ENCODE assay signal across 8 mouse cellular contexts in genomic region chr12:83424720-83425444, GRCm38 (mm10).
A peak's percentile ranks its signal among the peaks of the same experiment; 100 is the strongest.
DNase-seq lines count a peak whose midpoint lies in the region; ATAC-seq and TF ChIP-seq lines count a peak whose summit lies in the region.

No protein-coding gene starts in this region.

- ATAC-seq in midbrain, embryonic 11.5 days (ENCODE audit: low FRiP score) = no peak
- 0 out of 2 replicates have a peak, but pooled peaks have one; percentile 43 for ATAC-seq in heart, embryonic 11.5 days (replicated peaks; ENCODE audit: insufficient number of reproducible peaks, low FRiP score, low TSS enrichment)
- ATAC-seq in liver, postnatal 0 days = peak; percentile 79
- ATAC-seq in activated CD4-positive, CD25-positive, alpha-beta regulatory T cell, adult 4 months = no peak

- H3K27ac ChIP-seq in midbrain, embryonic 10.5 days (replicated peaks) = peak overlapping the region; percentile 57; the same call in 1 of the 2 replicates
- no peak overlapping the region for H3K27ac ChIP-seq in midbrain, embryonic 11.5 days (ENCODE audit: low read depth, low read length)
- H3K27ac ChIP-seq in heart, embryonic 11.5 days (ENCODE audit: low read depth, low read length) = peak overlapping the region; percentile 85
- peak overlapping the region; percentile 90 for H3K27ac ChIP-seq in liver, postnatal 0 days (ENCODE audit: low read depth)

- no peak overlapping the region for H3K4me2 ChIP-seq in midbrain, embryonic 11.5 days
- peak overlapping the region; percentile 53 for H3K4me2 ChIP-seq in heart, embryonic 11.5 days
- peak overlapping the region; percentile 76 for H3K4me2 ChIP-seq in liver, postnatal 0 days (ENCODE audit: low read depth, low read length)

- no peaks in the 10 kb centered on the region for H3K27me3 ChIP-seq in midbrain, embryonic 10.5 days (ENCODE audit: low read depth, poor library complexity, severe bottlenecking)
- H3K27me3 ChIP-seq in midbrain, embryonic 11.5 days (ENCODE audit: control insufficient read depth, insufficient read depth, low read length) = no peaks in the 10 kb centered on the region
- no peaks in the 10 kb centered on the region for H3K27me3 ChIP-seq in heart, embryonic 11.5 days (ENCODE audit: control insufficient read depth, insufficient read depth, low read length)
- no peaks in the 10 kb centered on the region for H3K27me3 ChIP-seq in liver, postnatal 0 days (ENCODE audit: insufficient read depth, low read length)

- no peak overlapping the region for H3K9ac ChIP-seq in midbrain, embryonic 11.5 days (ENCODE audit: low read length)
- 0 out of 2 replicates have a peak overlapping the region, but pooled peaks have one; percentile 46 for H3K9ac ChIP-seq in heart, embryonic 11.5 days (ENCODE audit: low read depth, low read length)
- peak overlapping the region; percentile 67 for H3K9ac ChIP-seq in liver, postnatal 0 days (replicated peaks)

- no peak overlapping the region for H3K4me3 ChIP-seq in midbrain, embryonic 10.5 days
- no peak overlapping the region for H3K4me3 ChIP-seq in midbrain, embryonic 11.5 days (ENCODE audit: low read depth, low read length)
- H3K4me3 ChIP-seq in heart, embryonic 11.5 days (ENCODE audit: low read depth, low read length) = no peak overlapping the region
- H3K4me3 ChIP-seq in liver, postnatal 0 days (ENCODE audit: low read depth, low read length) = peak overlapping the region; percentile 40

- peak; percentile 88 for TF ChIP-seq EP300 in liver, postnatal 0 days (IDR thresholded peaks at IDR 0.05; ENCODE audit: low read depth)

- peaks cover 50% of the 10 kb centered on the region for H3K4me1 ChIP-seq in midbrain, embryonic 10.5 days
- H3K4me1 ChIP-seq in midbrain, embryonic 11.5 days (ENCODE audit: control insufficient read depth, insufficient read depth, low read length) = peaks cover 12% of the 10 kb centered on the region
- peaks cover 52% of the 10 kb centered on the region for H3K4me1 ChIP-seq in heart, embryonic 11.5 days (ENCODE audit: control insufficient read depth, insufficient read depth, low read length)
- peaks cover 50% of the 10 kb centered on the region for H3K4me1 ChIP-seq in liver, postnatal 0 days (ENCODE audit: insufficient read depth)

- no peaks in the 10 kb centered on the region for H3K36me3 ChIP-seq in midbrain, embryonic 10.5 days
- no peaks in the 10 kb centered on the region for H3K36me3 ChIP-seq in midbrain, embryonic 11.5 days (ENCODE audit: control insufficient read depth, insufficient read depth, low read length)
- no peaks in the 10 kb centered on the region for H3K36me3 ChIP-seq in heart, embryonic 11.5 days (ENCODE audit: control insufficient read depth, insufficient read depth, low read length)
- H3K36me3 ChIP-seq in liver, postnatal 0 days (replicated peaks; ENCODE audit: insufficient read depth, low read length) = no peaks in the 10 kb centered on the region

- peak; percentile 18 for DNase-seq in embryo, embryonic 10.5 days (ENCODE audit: low spot score)
- no peak for DNase-seq in embryo, embryonic 9.5 days (ENCODE audit: extremely low spot score)
- no peak for DNase-seq in midbrain, embryonic 10.5 days (ENCODE audit: low spot score)
- no peak for DNase-seq in midbrain, embryonic 11.5 days (ENCODE audit: low spot score, missing footprints)
- DNase-seq in liver, postnatal 0 days = peak; percentile 75
- peak; percentile 73 for DNase-seq in testis, postnatal 14 days (ENCODE audit: low spot score)

- H3K9me3 ChIP-seq in midbrain, embryonic 10.5 days (replicated peaks) = peaks cover 4% of the 10 kb centered on the region; the same call in 1 of the 2 replicates
- H3K9me3 ChIP-seq in midbrain, embryonic 11.5 days (ENCODE audit: control insufficient read depth, low read length) = no peaks in the 10 kb centered on the region
- no peaks in the 10 kb centered on the region for H3K9me3 ChIP-seq in heart, embryonic 11.5 days (replicated peaks; ENCODE audit: control insufficient read depth, low read length)
- H3K9me3 ChIP-seq in liver, postnatal 0 days (ENCODE audit: low read length) = peaks cover 5% of the 10 kb centered on the region; the same call in 1 of the 2 replicates

- 59% methylated on average over 11 of the region's 11 CpGs for WGBS in midbrain, embryonic 10.5 days
- WGBS in midbrain, embryonic 11.5 days = 54% methylated on average over 11 of the region's 11 CpGs
- WGBS in heart, embryonic 11.5 days (ENCODE audit: insufficient replicate concordance) = 27% methylated on average over 11 of the region's 11 CpGs
- 34% methylated on average over 11 of the region's 11 CpGs for WGBS in liver, postnatal 0 days (ENCODE audit: insufficient replicate concordance)

- no peak for TF ChIP-seq CTCF in liver, postnatal 0 days (IDR thresholded peaks at IDR 0.05; ENCODE audit: low read depth)

Comparison
In these comparisons a context has a peak if more than half of its experiments do, and no peak if none do; other contexts are left out.
1. DNase-seq: peak in embryo, embryonic 10.5 days (single experiment), liver, postnatal 0 days (single experiment) and testis, postnatal 14 days (single experiment); none in embryo, embryonic 9.5 days (single experiment), midbrain, embryonic 10.5 days (single experiment) and midbrain, embryonic 11.5 days (single experiment).
2. ATAC-seq: peak in heart, embryonic 11.5 days (single experiment) and liver, postnatal 0 days (single experiment); none in midbrain, embryonic 11.5 days (single experiment) and activated CD4-positive, CD25-positive, alpha-beta regulatory T cell, adult 4 months (single experiment).